Mouse (Mus musculus) intestine, postnatal 0 days (tissue): ENCODE results near the gene Egflam. TPM values are rescaled to one million over a fixed set of nuclear protein-coding genes. Genes with fewer than 3 reads are reported as not detected.

ENCODE experiments used
- ATAC-seq: fragments of 200-750 bp; cut with Nextera tagmentation; 2 replicates; pipeline ENCODE4 v1.8.0; 2017; ENCODE audit warnings: mild to moderate bottlenecking, moderate TSS enrichment, moderate library complexity
- H3K27ac ChIP-seq: fragments of 300-500 bp; sonication (generic); 2 replicates; pipeline ENCODE4 v1.5.1; 2014; ENCODE audit warnings: mild to moderate bottlenecking, low read depth, low read length, moderate library complexity
- H3K27me3 ChIP-seq: fragments of 300-500 bp; sonication (generic); replicated peaks from 2 replicates; pipeline ENCODE4 v1.6.1; 2014; ENCODE audit warnings: low read length, mixed read lengths; ENCODE audit not compliant: control insufficient read depth, insufficient read depth
- H3K36me3 ChIP-seq: fragments of 300-500 bp; sonication (generic); 2 replicates; pipeline ENCODE4 v1.6.1; 2014; ENCODE audit warnings: mild to moderate bottlenecking, moderate library complexity; ENCODE audit not compliant: control insufficient read depth, insufficient read depth
- H3K4me1 ChIP-seq: fragments of 300-500 bp; sonication (generic); replicated peaks from 2 replicates; pipeline ENCODE4 v1.6.1; 2014; ENCODE audit warnings: antibody characterized with exemption, low read length, mixed read lengths; ENCODE audit not compliant: control insufficient read depth, insufficient read depth
- H3K4me2 ChIP-seq: fragments of 300-500 bp; sonication (generic); replicated peaks from 2 replicates; pipeline ENCODE4 v1.6.1; 2014; ENCODE audit warnings: low read depth, mild to moderate bottlenecking, moderate library complexity
- H3K4me3 ChIP-seq: fragments of 300-500 bp; sonication (generic); 2 replicates; pipeline ENCODE4 v1.5.1; 2014; ENCODE audit warnings: low read depth, low read length
- H3K9ac ChIP-seq: fragments of 300-500 bp; sonication (generic); 2 replicates; pipeline ENCODE4 v1.6.1; 2014; ENCODE audit warnings: mild to moderate bottlenecking, low read depth, low read length
- H3K9me3 ChIP-seq: fragments of 300-500 bp; sonication (generic); 2 replicates; pipeline ENCODE4 v1.6.1; 2016; ENCODE audit warnings: mixed run types; ENCODE audit not compliant: control insufficient read depth
- CTCF ChIP-seq: sonication (generic); IDR thresholded peaks from 2 replicates; pipeline ENCODE4 v1.5.1; 2016; ENCODE audit warnings: low read depth, mild to moderate bottlenecking, control low read depth, antibody characterized with exemption, moderate library complexity
- WGBS: fragments of 180-500 bp; shearing (Covaris S2); extraction: QIAGEN DNeasy Blood & Tissue Kit; methylation state at CpG from one replicate; pipeline ENCODE4 v1.1.7; 2014; 5-methylcytosine and 5-hydroxymethylcytosine counted together
- polyA plus RNA-seq: library from polyadenylated mRNA; unstranded; fragments of >200 nt; fragmentation: Nextera tagmentation; extraction: Ambion mirVana; gene quantifications from 2 replicates; pipeline ENCODE4 v1.2.1, GENCODE M21; 2015

The Egflam gene
- polyA plus RNA-seq, 1 experiment from 2014 or later = 5.2 TPM

GRCm38 (mm10) chr15:7204917-7205316, 193.3 kb downstream of the Egflam start:
- H3K9me3 ChIP-seq = no peaks in the 10 kb centered on the region
- H3K4me2 ChIP-seq = no peak overlapping the region
- H3K27ac ChIP-seq = no peak overlapping the region
- ATAC-seq = no peak
- H3K9ac ChIP-seq = no peak overlapping the region
- 0 out of 2 replicates have a peak, but pooled peaks cover 3% of the 10 kb centered on the region for H3K4me1 ChIP-seq
- no peaks in the 10 kb centered on the region for H3K36me3 ChIP-seq
- no peaks in the 10 kb centered on the region for H3K27me3 ChIP-seq
- no peak overlapping the region for H3K4me3 ChIP-seq
- no peak for TF ChIP-seq CTCF
- WGBS = 89% methylated on average over 13 of the region's 13 CpGs

GRCm38 (mm10) chr15:7203606-7204330, 194.4 kb downstream of the Egflam start:
- no peaks in the 10 kb centered on the region for H3K9me3 ChIP-seq
- H3K36me3 ChIP-seq = no peaks in the 10 kb centered on the region
- no peak for TF ChIP-seq CTCF
- peak overlapping the region; percentile 11; the same call in 1 of the 2 replicates for H3K27ac ChIP-seq
- WGBS = 60% methylated on average over 8 of the region's 9 CpGs
- H3K4me2 ChIP-seq = no peak overlapping the region
- no peak for ATAC-seq
- 0 out of 2 replicates have a peak, but pooled peaks cover 3% of the 10 kb centered on the region for H3K4me1 ChIP-seq
- H3K9ac ChIP-seq = no peak overlapping the region
- no peak overlapping the region for H3K4me3 ChIP-seq
- H3K27me3 ChIP-seq = no peaks in the 10 kb centered on the region

DNA sequence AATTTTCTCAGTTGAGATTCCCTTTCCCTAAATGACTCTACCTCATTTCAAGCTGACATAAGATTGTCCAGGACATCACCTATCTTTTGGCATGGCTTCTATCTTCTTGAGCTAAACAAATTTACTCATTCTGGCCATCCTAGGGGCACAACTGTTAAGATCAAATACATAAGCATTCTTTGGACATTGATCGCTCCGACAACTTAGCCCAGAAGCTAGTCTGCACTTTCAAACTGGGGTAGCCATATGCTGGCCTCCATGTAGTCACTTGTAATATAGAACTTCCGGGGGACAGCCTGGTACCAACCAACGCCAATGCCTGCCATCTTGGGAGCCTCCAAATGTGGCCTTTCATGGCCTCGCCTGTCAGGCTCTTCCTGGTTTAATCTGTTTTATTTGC, 195.2 kb downstream of the Egflam start:
- Histone ChIP-seq H3K9me3 (no peaks in the 10 kb centered on the region), H3K4me2 (no peak overlapping the region), H3K27ac (peak overlapping the region; percentile 11; the same call in 1 of the 2 replicates), H3K27me3 (no peaks in the 10 kb centered on the region), H3K36me3 (no peaks in the 10 kb centered on the region), H3K9ac (no peak overlapping the region), H3K4me3 (no peak overlapping the region), H3K4me1 (0 out of 2 replicates have a peak, but pooled peaks cover 3% of the 10 kb centered on the region)
- no peak for ATAC-seq
- 93% methylated on average over 5 of the region's 5 CpGs for WGBS
- TF ChIP-seq CTCF = no peak

GRCm38 (mm10) chr15:7201421-7202380, 196.5 kb downstream of the Egflam start:
- no peak overlapping the region for H3K4me3 ChIP-seq
- no peaks in the 10 kb centered on the region for H3K27me3 ChIP-seq
- 57% methylated on average over 9 of the region's 9 CpGs for WGBS
- H3K4me1 ChIP-seq = no peaks in the 10 kb centered on the region
- no peak overlapping the region for H3K4me2 ChIP-seq
- H3K27ac ChIP-seq = peak overlapping the region; percentile 68
- H3K9me3 ChIP-seq = no peaks in the 10 kb centered on the region
- H3K36me3 ChIP-seq = no peaks in the 10 kb centered on the region
- no peak for TF ChIP-seq CTCF
- ATAC-seq = peak; percentile 51; the same call in 1 of the 2 replicates
- H3K9ac ChIP-seq = 0 out of 2 replicates have a peak overlapping the region, but pooled peaks have one; percentile 7

- no peak for ATAC-seq
- Histone ChIP-seq H3K27me3 (no peaks in the 10 kb centered on the region), H3K27ac (no peak overlapping the region), H3K4me2 (no peak overlapping the region), H3K36me3 (no peaks in the 10 kb centered on the region), H3K9ac (no peak overlapping the region), H3K9me3 (no peaks in the 10 kb centered on the region), H3K4me1 (no peaks in the 10 kb centered on the region), H3K4me3 (no peak overlapping the region)
- 73% methylated on average over 6 of the region's 6 CpGs for WGBS
- TF ChIP-seq CTCF = no peak
Observed at GRCm38 (mm10) chr15:7200286-7200685, 197.9 kb downstream of the Egflam start.

GRCm38 (mm10) chr15:7198816-7199215, 199.4 kb downstream of the Egflam start:
- TF ChIP-seq CTCF = no peak
- H3K4me3 ChIP-seq = no peak overlapping the region
- no peaks in the 10 kb centered on the region for H3K36me3 ChIP-seq
- no peak overlapping the region for H3K4me2 ChIP-seq
- no peaks in the 10 kb centered on the region for H3K27me3 ChIP-seq
- ATAC-seq = no peak
- no peaks in the 10 kb centered on the region for H3K9me3 ChIP-seq
- WGBS = 75% methylated on average over 2 of the region's 2 CpGs
- H3K9ac ChIP-seq = no peak overlapping the region
- H3K4me1 ChIP-seq = no peaks in the 10 kb centered on the region
- H3K27ac ChIP-seq = no peak overlapping the region
